Mouse (Mus musculus): Measurements from ENCODE around the gene Maco1.

DNA sequence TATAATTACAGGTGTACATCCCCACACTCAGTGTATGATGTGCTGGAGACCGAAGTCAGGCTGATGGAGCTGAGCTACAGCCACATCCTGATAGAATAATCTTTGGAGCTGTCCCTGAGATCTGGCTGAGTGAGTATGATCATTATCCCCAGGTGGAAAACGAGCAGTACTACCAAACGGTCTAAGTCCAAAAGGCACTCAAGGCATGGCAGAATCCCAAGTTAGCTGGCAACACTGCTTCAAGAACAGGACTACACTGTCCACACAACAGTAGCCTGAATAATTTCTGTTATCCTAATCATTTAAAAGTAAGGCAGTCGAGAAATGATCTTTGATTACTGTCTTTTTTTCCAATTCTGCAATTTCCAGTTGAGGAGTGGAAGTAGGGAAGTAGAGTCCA, 9.6 kb downstream of the Maco1 start:
- TF ChIP-seq POLR2A (IDR thresholded peaks at IDR 0.05; ENCODE audit: control insufficient read depth, extremely low read depth, insufficient read depth, low read length, poor library complexity) (no peak), CTCF (IDR thresholded peaks at IDR 0.05; ENCODE audit: borderline replicate concordance, control insufficient read depth, extremely low read depth, insufficient read depth, low read length, poor library complexity) (no peak)
